Mouse (Mus musculus) embryonic fibroblast, embryonic 13.5 days (primary cell): ENCODE results near the gene P2ry12. TPM values are rescaled to one million over a fixed set of nuclear protein-coding genes. Genes with fewer than 3 reads are reported as not detected.

Experiments
- H3K27ac ChIP-seq: 2 replicates; pipeline ENCODE4 v1.5.1; 2012; ENCODE audit warnings: low read length, control low read depth, inconsistent platforms; ENCODE audit not compliant: insufficient read depth
- H3K4me1 ChIP-seq: 2 replicates; pipeline ENCODE4 v1.6.1; 2011; ENCODE audit warnings: low read length; ENCODE audit not compliant: control insufficient read depth, insufficient read depth
- H3K4me3 ChIP-seq: 2 replicates; pipeline ENCODE4 v1.5.1; 2011; ENCODE audit warnings: mild to moderate bottlenecking, control low read depth, low read length; ENCODE audit not compliant: insufficient read depth
- CTCF ChIP-seq: IDR thresholded peaks from 2 replicates; pipeline ENCODE4 v1.5.1; 2011; ENCODE audit warnings: mild to moderate bottlenecking, control low read depth, low read length, moderate library complexity, borderline replicate concordance; ENCODE audit not compliant: insufficient read depth
- POLR2A ChIP-seq: IDR thresholded peaks from 2 replicates; pipeline ENCODE4 v1.6.1; 2011; ENCODE audit warnings: low read depth, mild to moderate bottlenecking, control low read depth, low read length, moderate library complexity
- polyA plus RNA-seq: library from polyadenylated mRNA; stranded (reverse); fragments of >200 nt; gene quantifications from 2 replicates; pipeline ENCODE4 v1.2.4, GENCODE M21; 2011; ENCODE audit warnings: low read depth; ENCODE audit not compliant: missing spikeins, insufficient read length

The P2ry12 gene
- polyA plus RNA-seq, 1 experiment, result not detected

GRCm38 (mm10) chr3:59234878-59235277, 27.8 kb downstream of the P2ry12 start:
- no peak for TF ChIP-seq POLR2A
- TF ChIP-seq CTCF, result no peak
- Histone ChIP-seq H3K27ac (no peak overlapping the region), H3K4me1 (no peaks in the 10 kb centered on the region), H3K4me3 (no peak overlapping the region)

- H3K27ac ChIP-seq, result no peak overlapping the region
- peaks cover 7% of the 10 kb centered on the region for H3K4me1 ChIP-seq
- no peak overlapping the region for H3K4me3 ChIP-seq
- TF ChIP-seq CTCF, result no peak
- TF ChIP-seq POLR2A, result no peak
Observed at GRCm38 (mm10) chr3:59230912-59231311, 31.8 kb downstream of the P2ry12 start.

GRCm38 (mm10) chr3:59228730-59229551, 33.7 kb downstream of the P2ry12 start:
- H3K4me1 ChIP-seq, result peaks cover 7% of the 10 kb centered on the region
- peak overlapping the region; percentile 45 for H3K27ac ChIP-seq
- no peak overlapping the region for H3K4me3 ChIP-seq
- no peak for TF ChIP-seq CTCF
- no peak for TF ChIP-seq POLR2A

- Histone ChIP-seq H3K27ac (no peak overlapping the region), H3K4me3 (no peak overlapping the region), H3K4me1 (peaks cover 7% of the 10 kb centered on the region)
- TF ChIP-seq CTCF (no peak), POLR2A (no peak)
Observed at GRCm38 (mm10) chr3:59227696-59228095, 35.0 kb downstream of the P2ry12 start.

- no peak overlapping the region for H3K4me3 ChIP-seq
- TF ChIP-seq CTCF, result no peak
- peaks cover 7% of the 10 kb centered on the region for H3K4me1 ChIP-seq
- no peak overlapping the region for H3K27ac ChIP-seq
Observed at GRCm38 (mm10) chr3:59225411-59225810, 37.3 kb downstream of the P2ry12 start.

- Histone ChIP-seq H3K4me1 (no peaks in the 10 kb centered on the region; the same call in 1 of the 2 replicates), H3K4me3 (no peak overlapping the region), H3K27ac (no peak overlapping the region)
- TF ChIP-seq POLR2A (no peak), CTCF (no peak)
Observed at GRCm38 (mm10) chr3:59222303-59222702, 40.4 kb downstream of the P2ry12 start.

GRCm38 (mm10) chr3:59219326-59219725, 43.3 kb downstream of the P2ry12 start:
- Histone ChIP-seq H3K4me1 (no peaks in the 10 kb centered on the region; the same call in 1 of the 2 replicates), H3K27ac (no peak overlapping the region), H3K4me3 (no peak overlapping the region)
- no peak for TF ChIP-seq CTCF
- TF ChIP-seq POLR2A, result no peak

GRCm38 (mm10) chr3:59217211-59217610, 45.5 kb downstream of the P2ry12 start:
- H3K4me3 ChIP-seq, result no peak overlapping the region
- no peaks in the 10 kb centered on the region; the same call in 1 of the 2 replicates for H3K4me1 ChIP-seq
- no peak overlapping the region for H3K27ac ChIP-seq
- no peak for TF ChIP-seq POLR2A
- no peak for TF ChIP-seq CTCF

- H3K27ac ChIP-seq, result no peak overlapping the region
- H3K4me3 ChIP-seq, result no peak overlapping the region
- TF ChIP-seq POLR2A, result no peak
- no peak for TF ChIP-seq CTCF
- peaks cover 3% of the 10 kb centered on the region for H3K4me1 ChIP-seq
Observed at GRCm38 (mm10) chr3:59212404-59212803, 50.3 kb downstream of the P2ry12 start.

- Histone ChIP-seq H3K4me1 (peaks cover 3% of the 10 kb centered on the region), H3K4me3 (no peak overlapping the region), H3K27ac (no peak overlapping the region)
- no peak for TF ChIP-seq POLR2A
- no peak for TF ChIP-seq CTCF
Observed at GRCm38 (mm10) chr3:59211784-59212183, 50.9 kb downstream of the P2ry12 start.
